Mouse (Mus musculus) neural tube, embryonic 11.5 days (tissue): ENCODE results near the gene Foxk2. TPM values are rescaled to one million over a fixed set of nuclear protein-coding genes. Genes with fewer than 3 reads are reported as not detected.

Experiments used
- ATAC-seq: fragments of 200-750 bp; cut with Nextera tagmentation; 2 replicates; pipeline ENCODE4 v1.8.0; 2017; ENCODE audit warnings: moderate number of reproducible peaks, mild to moderate bottlenecking, moderate TSS enrichment, moderate library complexity; ENCODE audit not compliant: insufficient read depth, low FRiP score, low TSS enrichment
- DNase-seq: peaks from one replicate; pipeline ENCODE4 v3.0.0-alpha.2; 2015; ENCODE audit warnings: low spot score
- H3K27ac ChIP-seq: fragments of 300-500 bp; sonication (generic); 2 replicates; pipeline ENCODE4 v1.5.1; 2014; ENCODE audit warnings: low read depth, mild to moderate bottlenecking, low read length
- H3K27me3 ChIP-seq: fragments of 300-500 bp; sonication (generic); 2 replicates; pipeline ENCODE4 v1.6.1; 2014; ENCODE audit warnings: mild to moderate bottlenecking, low read length, mixed read lengths; ENCODE audit not compliant: control insufficient read depth, insufficient read depth
- H3K36me3 ChIP-seq: fragments of 300-500 bp; sonication (generic); 2 replicates; pipeline ENCODE4 v1.6.1; 2014; ENCODE audit warnings: mild to moderate bottlenecking, low read length, moderate library complexity, mixed read lengths; ENCODE audit not compliant: control insufficient read depth, insufficient read depth
- H3K4me1 ChIP-seq: fragments of 300-500 bp; sonication (generic); 2 replicates; pipeline ENCODE4 v1.6.1; 2014; ENCODE audit warnings: low read length, mixed read lengths; ENCODE audit not compliant: control insufficient read depth, insufficient read depth
- H3K4me2 ChIP-seq: fragments of 300-500 bp; sonication (generic); 2 replicates; pipeline ENCODE4 v1.6.1; 2014; ENCODE audit warnings: low read depth, mild to moderate bottlenecking, moderate library complexity
- H3K4me3 ChIP-seq: fragments of 300-500 bp; sonication (generic); 2 replicates; pipeline ENCODE4 v1.5.1; 2014; ENCODE audit warnings: low read depth, low read length
- H3K9ac ChIP-seq: fragments of 300-500 bp; sonication (generic); 2 replicates; pipeline ENCODE4 v1.6.1; 2014; ENCODE audit warnings: mild to moderate bottlenecking, low read length
- H3K9me3 ChIP-seq: fragments of 300-500 bp; sonication (generic); 2 replicates; pipeline ENCODE4 v1.6.1; 2016; ENCODE audit warnings: low read length; ENCODE audit not compliant: control insufficient read depth
- WGBS: fragments of 180-500 bp; shearing (Covaris S2); extraction: QIAGEN DNeasy Blood & Tissue Kit; methylation state at CpG from one replicate; pipeline ENCODE4 v1.1.7; 2014; 5-methylcytosine and 5-hydroxymethylcytosine counted together
- polyA plus RNA-seq: library from polyadenylated mRNA; unstranded; fragments of >200 nt; fragmentation: Nextera tagmentation; extraction: Ambion mirVana; gene quantifications from 2 replicates; pipeline ENCODE4 v1.2.1, GENCODE M21; 2014

The Foxk2 gene
- polyA plus RNA-seq, 1 experiment from 2014 or later, result 20.6 TPM

- ATAC-seq (no peak), DNase-seq (no peak)
- 63% methylated on average over 4 of the region's 4 CpGs for WGBS
- H3K27me3 ChIP-seq, result no peaks in the 10 kb centered on the region
- no peak overlapping the region for H3K27ac ChIP-seq
- H3K36me3 ChIP-seq, result no peaks in the 10 kb centered on the region
- H3K4me3 ChIP-seq, result no peak overlapping the region
- no peak overlapping the region for H3K4me2 ChIP-seq
- no peak overlapping the region for H3K9ac ChIP-seq
- H3K9me3 ChIP-seq, result no peaks in the 10 kb centered on the region
- peaks cover 18% of the 10 kb centered on the region for H3K4me1 ChIP-seq
These were observed 28.0 kb upstream of the Foxk2 start for GRCm38 (mm10) chr11:121231628-121232291.

- H3K9ac ChIP-seq, result no peak overlapping the region
- H3K9me3 ChIP-seq, result no peaks in the 10 kb centered on the region
- DNase-seq (no peak), ATAC-seq (no peak)
- no peak overlapping the region for H3K4me3 ChIP-seq
- no peaks in the 10 kb centered on the region for H3K36me3 ChIP-seq
- no peak overlapping the region for H3K4me2 ChIP-seq
- no peaks in the 10 kb centered on the region for H3K27me3 ChIP-seq
- peaks cover 16% of the 10 kb centered on the region for H3K4me1 ChIP-seq
- no peak overlapping the region for H3K27ac ChIP-seq
- 29% methylated on average over 4 of the region's 4 CpGs for WGBS
These were observed 27.1 kb upstream of the Foxk2 start for GRCm38 (mm10) chr11:121232706-121233105.

GRCm38 (mm10) chr11:121235475-121236238 is 24.1 kb upstream of the Foxk2 start:
- Histone ChIP-seq H3K36me3 (peaks cover 2% of the 10 kb centered on the region), H3K27ac (peak overlapping the region; percentile 97), H3K4me1 (peaks cover 16% of the 10 kb centered on the region), H3K4me2 (peak overlapping the region; percentile 29; the same call in 1 of the 2 replicates), H3K27me3 (no peaks in the 10 kb centered on the region), H3K9ac (no peak overlapping the region), H3K9me3 (no peaks in the 10 kb centered on the region), H3K4me3 (peak overlapping the region; percentile 76; the same call in 1 of the 2 replicates)
- peak; percentile 53 for DNase-seq
- 26% methylated on average over 9 of the region's 9 CpGs for WGBS
- ATAC-seq, result no peak

- H3K4me3 ChIP-seq, result peak within 1 kb of the TSS; percentile 76
- peak within 1 kb of the TSS; percentile 61 for H3K4me2 ChIP-seq
- peaks cover 2% of the 10 kb centered on the region for H3K36me3 ChIP-seq
- no peaks in the 10 kb centered on the region for H3K9me3 ChIP-seq
- H3K27ac ChIP-seq, result peak within 1 kb of the TSS; percentile 97
- H3K9ac ChIP-seq, result peak within 1 kb of the TSS; percentile 83
- H3K27me3 ChIP-seq, result no peaks in the 10 kb centered on the region
- peaks cover 16% of the 10 kb centered on the region for H3K4me1 ChIP-seq
- ATAC-seq (peak; percentile 100), DNase-seq (peak; percentile 99)
- WGBS, result under 1% methylated on average over 50 of the region's 50 CpGs
These were observed 23.0 kb upstream of the Foxk2 start, which contains the start of gene Narf for GRCm38 (mm10) chr11:121236564-121237344. Narf (plus strand) TSS chr11:121237253.

GRCm38 (mm10) chr11:121237345-121238128 is 22.3 kb upstream of the Foxk2 start:
- no peak for DNase-seq
- Histone ChIP-seq H3K27me3 (no peaks in the 10 kb centered on the region), H3K27ac (peak overlapping the region; percentile 91), H3K9ac (peak overlapping the region; percentile 83), H3K4me3 (peak overlapping the region; percentile 76), H3K4me2 (peak overlapping the region; percentile 61), H3K36me3 (peaks cover 2% of the 10 kb centered on the region), H3K9me3 (no peaks in the 10 kb centered on the region), H3K4me1 (peaks cover 16% of the 10 kb centered on the region)
- no peak; the same call in 1 of the 2 replicates for ATAC-seq
- WGBS, result 6% methylated on average over 28 of the region's 28 CpGs

- Histone ChIP-seq H3K36me3 (peaks cover 2% of the 10 kb centered on the region), H3K9ac (no peak overlapping the region), H3K4me1 (peaks cover 16% of the 10 kb centered on the region), H3K9me3 (no peaks in the 10 kb centered on the region), H3K4me2 (no peak overlapping the region), H3K27me3 (no peaks in the 10 kb centered on the region), H3K27ac (no peak overlapping the region), H3K4me3 (no peak overlapping the region)
- DNase-seq, result no peak
- 95% methylated on average over 2 of the region's 2 CpGs for WGBS
- no peak for ATAC-seq
These were observed 20.1 kb upstream of the Foxk2 start for GRCm38 (mm10) chr11:121239669-121240068.

GRCm38 (mm10) chr11:121250196-121250595 is 9.6 kb upstream of the Foxk2 start:
- Histone ChIP-seq H3K27me3 (no peaks in the 10 kb centered on the region), H3K9me3 (no peaks in the 10 kb centered on the region), H3K4me3 (no peak overlapping the region), H3K27ac (no peak overlapping the region), H3K36me3 (peaks cover 48% of the 10 kb centered on the region), H3K4me1 (no peaks in the 10 kb centered on the region), H3K9ac (no peak overlapping the region), H3K4me2 (no peak overlapping the region)
- ATAC-seq, result no peak
- WGBS, result 96% methylated on average over 8 of the region's 8 CpGs
- DNase-seq, result no peak
